Mouse (Mus musculus): ENCODE measurements around the gene Atp6v1g2.

Atp6v1g2 gene

DNA sequence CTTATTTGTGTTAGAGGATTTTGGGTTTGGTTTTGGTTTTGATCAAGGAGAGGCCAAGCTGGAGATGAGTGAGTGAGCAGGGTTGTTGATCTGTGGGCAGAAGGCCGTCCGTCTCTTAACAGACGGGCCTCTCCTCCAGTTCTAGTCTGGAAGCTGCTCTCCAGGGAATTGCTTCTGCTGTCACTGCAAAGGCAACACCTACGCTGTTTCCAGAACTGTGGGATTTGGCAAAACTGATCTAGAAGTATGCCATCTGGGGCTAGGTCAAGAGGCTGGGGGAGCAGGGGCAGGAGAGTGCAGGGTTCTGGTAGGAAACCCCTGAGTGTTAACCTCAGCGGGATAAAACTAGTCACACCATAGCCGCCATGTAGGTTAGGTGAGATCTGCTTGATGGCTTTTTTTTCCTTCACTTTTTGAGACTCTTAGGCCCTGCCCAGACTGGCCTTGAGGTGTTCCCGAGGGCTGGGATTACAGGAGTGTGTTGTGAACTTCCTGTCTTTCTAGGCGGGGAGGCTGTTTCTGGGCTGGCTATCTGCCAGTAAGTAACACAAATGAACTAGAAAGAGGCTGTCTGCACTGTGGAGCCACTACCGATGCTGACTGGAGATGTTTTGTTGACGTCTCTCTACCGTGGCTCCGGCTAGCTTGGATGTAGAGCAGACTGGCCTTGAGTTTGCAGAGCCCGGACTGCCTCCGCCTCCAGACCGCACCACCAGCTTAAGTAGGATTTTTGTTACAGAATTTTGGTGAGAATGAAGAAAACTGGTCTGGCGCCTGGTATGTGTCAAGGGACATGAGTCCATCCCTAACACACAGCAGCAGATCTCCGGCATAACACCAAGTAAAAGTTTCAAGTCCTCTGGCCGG is at the start of gene Atp6v1g2:
TSS of gene Atp6v1g2 (plus strand) at position 547 of the 867 bp plus-strand sequence.
- DNase-seq (ENCODE audit: low spot score in 2 of 2), result peak in 1 of 2 experiments; percentile 56

DNA sequence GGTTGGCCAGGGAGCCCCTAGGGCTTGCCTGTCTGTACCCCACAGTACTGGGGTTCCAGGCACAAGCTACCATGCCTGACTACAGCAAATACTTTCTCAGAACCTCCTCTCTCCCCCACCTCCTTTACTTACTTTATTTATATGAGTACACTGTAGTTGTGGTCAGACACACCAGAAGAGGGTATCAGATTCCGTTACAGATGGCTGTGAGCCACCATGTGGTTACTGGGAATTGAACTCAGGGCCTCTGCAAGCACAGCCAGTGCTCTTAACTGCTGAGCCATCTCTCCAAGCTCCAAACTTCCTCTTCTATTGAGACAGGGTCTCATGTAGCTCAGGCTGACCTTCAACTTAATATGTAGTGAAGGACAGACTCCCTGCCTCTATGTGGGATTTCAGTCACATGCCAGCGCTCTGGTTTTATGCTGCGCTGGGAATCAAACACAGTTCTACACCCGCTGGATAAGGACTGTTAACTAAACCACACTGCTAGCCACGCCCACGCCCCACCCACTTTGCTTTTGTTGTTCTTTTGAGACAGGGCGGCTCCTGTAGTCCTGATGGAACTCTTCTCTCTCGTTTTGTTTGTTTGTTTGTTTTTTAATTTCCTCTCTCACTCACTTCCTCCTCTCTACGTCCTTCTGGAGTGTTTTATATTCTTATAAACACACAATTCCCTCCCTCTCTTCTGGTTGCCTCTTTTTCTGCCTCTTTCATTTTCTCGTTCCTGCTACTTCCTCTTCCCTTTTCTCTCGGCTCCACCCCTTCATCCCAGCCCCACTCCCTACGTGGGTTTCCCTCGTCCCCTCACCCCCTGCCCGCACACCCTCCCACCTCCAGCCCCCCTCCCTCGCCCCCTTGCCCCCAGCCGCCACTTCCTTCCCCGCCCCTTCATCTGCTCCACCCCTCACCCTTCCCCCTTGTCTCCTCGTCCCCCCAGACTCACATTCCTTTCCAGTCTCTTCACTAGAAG is 47.5 kb upstream of the Atp6v1g2 start:
- DNase-seq (ENCODE audit: low spot score in 2 of 2), result peak; percentile 74 to 81

DNA sequence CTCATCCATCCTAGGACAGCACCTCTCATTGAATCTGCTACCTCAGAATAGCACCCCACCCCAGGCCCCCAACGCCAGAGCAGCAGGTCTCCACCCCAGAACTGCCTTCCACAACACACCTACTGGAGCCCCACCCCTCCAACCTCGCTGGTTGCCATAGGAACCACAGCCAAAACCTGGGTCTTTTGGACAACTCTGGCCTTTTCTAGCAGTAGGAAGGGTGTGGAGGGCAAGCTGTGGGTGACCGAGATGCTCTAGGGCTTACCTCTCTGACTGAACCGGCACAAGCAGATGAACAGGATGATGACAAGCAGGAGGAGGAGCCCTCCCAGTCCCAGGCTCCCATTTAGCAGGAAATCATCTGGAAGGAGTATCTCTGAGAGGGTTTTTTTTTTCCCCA is 46.8 kb upstream of the Atp6v1g2 start:
- peak; percentile 63 to 73 for DNase-seq (ENCODE audit: low spot score in 2 of 2)

DNA sequence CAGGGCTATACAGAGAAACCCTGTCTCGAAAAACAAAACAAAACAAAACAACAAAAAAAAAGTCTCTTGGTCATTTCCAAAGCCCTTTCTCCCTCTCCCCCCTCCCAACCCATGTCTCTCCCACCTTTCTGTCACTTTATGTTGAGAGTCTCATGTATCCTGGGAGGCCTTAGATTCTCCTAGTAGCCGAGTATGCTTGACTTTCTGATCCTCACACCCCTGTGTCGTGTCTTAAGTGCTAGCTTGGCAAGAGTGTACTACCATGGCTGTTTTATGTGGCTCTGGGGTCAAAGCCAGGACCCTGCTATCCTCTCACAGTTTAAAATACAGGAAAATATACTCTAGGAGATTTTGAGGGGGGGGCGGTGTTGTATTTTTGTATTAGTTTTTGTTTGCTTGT is 46.1 kb upstream of the Atp6v1g2 start:
- DNase-seq (ENCODE audit: low spot score in 2 of 2), result no peak

DNA sequence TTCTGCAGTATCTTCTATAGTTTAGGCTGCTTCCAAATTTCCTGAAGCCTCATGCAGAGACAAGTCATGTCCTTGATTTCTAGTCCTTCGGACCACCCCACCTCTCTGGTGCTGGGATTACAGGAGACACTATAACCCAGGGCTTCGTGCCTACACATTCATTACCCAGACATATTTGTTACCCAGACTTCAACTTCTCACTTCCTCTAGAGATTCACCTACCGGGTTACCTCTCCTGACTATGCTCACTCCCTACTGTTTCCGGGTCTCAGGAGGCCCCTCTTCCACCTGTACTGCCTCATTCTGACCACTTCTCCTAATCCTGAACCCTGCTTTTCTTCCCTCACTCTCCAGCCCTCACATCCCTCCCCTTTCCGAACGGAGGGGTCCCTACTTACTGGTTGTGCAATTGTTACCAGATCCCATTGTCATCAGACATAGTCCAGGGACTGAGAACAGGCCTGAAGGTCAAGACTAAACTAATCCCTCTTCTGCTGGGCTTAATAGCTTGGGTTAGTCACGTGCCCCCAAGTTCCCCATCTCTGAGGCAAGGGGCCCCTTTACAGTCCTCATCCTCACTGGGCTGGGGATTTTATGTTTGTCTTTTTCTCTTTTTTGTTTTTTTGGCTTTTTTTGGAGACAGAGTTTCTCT is 45.4 kb upstream of the Atp6v1g2 start, which contains the start of gene Lst1:
TSS of gene Lst1 (minus strand) at position 481 of the 652 bp plus-strand sequence.
- DNase-seq (ENCODE audit: low spot score in 2 of 2), result no peak

DNA sequence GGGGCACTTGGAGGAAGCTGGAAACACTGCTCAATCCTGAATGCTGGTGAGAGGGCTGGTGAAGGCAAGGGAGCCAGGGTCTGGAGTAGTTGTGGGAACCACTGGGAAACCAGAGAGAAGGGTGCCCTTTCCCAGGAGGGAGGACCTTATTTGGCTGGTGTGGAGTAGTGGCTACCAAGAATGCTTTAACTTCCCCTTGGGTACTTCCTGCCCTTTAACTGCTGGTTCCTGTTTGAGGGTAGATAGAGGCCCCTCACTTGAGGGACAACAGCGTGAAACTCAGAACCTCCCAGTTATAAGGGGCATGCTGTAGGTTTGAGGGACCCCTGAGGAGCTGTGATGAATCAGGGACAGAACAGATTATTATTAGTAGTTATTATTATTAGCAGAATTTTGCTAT is 44.3 kb upstream of the Atp6v1g2 start:
- no peak for DNase-seq (ENCODE audit: low spot score in 2 of 2)

DNA sequence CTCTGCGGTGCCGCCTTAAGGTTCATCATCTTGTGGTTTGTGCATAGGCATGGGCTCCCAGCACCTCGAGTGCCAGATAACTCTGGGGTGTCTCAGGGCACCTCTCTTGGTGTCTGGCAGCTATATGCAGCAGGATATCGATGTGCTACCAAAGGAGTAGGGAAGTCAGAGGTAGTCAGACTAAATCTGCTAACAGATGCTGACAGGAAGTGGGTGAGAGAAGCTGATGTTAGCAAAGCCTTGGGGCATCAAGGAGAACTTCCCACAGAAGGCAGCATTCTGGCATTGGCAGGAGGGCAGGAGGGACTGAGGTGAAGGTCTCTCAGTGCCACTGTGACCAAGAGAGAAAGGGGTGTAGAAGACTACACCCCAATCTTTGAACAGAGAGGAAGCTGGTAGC is 43.4 kb upstream of the Atp6v1g2 start:
- DNase-seq (ENCODE audit: low spot score in 2 of 2), result peak; percentile 61 to 63

DNA sequence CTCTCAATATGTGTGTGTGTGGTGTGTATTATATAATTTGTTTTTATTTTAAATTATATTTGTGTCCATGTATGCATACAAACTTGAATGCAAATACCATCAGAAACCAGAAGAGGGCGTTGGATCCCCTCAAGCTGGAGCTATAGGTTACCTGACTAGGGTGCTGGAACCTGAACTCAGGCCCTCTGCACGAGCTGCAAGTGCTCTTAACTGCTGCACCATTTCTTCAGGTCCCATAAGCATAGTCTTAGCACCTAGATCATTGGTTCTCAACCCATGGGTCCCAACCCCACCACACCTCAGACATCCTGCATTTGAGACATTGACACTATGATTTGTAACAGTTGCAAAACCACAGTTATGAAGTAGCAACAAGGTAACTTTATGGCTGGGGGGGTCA is 41.7 kb upstream of the Atp6v1g2 start:
- DNase-seq (ENCODE audit: low spot score in 2 of 2), result no peak

DNA sequence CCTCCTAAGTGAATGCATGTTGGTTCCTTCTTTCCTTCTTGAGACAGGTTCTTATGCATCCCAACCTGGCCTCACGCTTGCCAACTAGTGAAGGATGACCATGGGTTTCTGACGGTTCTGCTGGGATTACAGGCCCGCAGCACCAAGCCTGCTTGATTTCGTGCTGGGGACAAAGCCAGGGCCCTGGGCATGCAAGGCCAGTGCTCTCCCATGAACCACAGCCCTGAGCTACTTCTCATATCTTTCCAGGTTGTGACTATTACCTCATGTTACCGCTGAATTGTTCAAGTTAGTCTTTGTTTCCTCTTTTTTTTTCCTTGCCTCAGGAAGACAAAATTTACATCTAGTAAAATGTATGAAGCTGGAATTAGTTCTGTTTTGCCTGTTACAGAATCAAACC is 40.5 kb upstream of the Atp6v1g2 start:
- DNase-seq (ENCODE audit: low spot score in 2 of 2), result no peak

DNA sequence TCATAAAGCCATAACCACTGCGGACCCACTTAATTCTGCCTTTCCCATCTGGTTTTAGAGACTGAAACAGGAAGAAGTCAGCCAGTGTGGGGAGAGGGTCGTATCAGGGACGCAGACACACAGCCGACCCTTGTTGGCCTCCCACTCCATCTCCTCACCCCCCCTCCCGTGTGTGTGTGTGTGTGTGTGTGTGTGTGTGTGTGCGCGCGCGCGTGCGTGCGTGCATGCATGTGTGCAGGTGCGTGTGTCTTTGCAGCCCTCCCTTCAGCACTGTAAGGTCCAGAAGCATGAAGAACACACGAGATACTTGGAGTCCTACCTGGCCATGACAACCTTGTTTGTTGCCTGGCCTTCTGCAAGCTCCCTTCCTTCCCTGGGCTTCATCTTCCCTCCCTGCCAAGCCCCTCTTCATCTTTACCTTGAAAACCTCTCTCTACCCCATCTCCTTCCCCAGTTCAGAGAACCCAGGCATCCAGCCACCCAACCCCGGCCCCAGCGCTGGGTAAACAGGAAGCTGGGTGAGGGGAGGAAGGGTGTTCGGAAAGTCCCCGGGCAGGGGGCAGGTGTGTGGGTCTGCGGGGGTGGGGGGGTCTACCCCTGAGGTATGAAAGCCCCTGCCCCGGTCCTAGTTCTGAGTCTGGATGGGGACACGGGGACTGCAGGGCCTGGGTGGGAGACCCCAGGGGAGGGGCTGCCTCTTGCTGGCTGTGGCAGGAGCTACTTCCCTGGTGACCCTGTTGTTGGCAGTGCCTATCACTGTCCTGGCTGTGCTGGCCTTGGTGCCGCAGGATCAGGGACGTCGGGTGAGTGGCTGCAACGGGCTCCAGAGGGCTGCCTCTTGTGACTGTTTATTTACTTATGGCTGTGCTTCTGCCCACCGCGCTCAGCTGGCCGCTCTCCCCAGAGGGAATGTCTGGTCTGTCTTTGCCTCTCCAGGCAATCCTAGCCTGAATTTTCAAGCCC is 39.3 kb upstream of the Atp6v1g2 start, which contains the start of gene Ltb:
TSS of gene Ltb (plus strand) at position 559 of the 963 bp plus-strand sequence.
- peak; percentile 66 to 81 for DNase-seq (ENCODE audit: low spot score in 2 of 2)

DNA sequence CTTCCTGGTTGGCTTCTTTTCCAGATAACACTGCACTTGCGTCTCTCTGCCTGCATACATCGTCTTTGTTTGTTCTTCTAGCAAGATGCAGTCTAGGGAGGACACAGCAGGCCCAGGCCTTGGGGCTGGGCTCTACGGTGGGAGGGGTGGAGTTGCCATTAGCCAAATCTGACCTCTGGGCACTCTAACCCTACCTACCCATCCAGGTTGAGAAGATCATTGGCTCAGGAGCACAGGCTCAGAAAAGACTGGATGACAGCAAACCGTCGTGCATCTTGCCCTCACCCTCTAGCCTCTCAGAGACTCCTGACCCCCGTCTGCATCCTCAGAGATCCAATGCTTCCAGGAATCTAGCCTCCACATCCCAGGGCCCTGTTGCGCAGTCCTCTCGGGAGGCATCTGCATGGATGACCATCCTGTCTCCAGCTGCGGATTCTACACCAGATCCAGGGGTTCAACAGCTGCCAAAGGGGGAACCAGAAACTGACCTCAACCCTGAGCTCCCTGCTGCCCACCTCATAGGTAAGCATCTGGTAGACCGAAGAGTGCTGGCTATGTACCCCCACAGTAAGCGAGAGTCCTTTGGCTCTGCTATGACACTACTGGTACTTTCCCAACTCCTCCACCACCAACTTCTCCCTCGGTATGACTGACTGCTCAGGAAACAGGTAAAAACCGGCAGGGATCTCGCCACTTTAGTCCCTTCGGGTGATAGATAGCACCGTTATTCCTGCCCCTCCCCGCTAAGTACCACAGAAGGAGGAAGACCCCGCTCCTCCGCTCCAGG is 38.4 kb upstream of the Atp6v1g2 start:
- DNase-seq (ENCODE audit: low spot score in 2 of 2), result no peak

DNA sequence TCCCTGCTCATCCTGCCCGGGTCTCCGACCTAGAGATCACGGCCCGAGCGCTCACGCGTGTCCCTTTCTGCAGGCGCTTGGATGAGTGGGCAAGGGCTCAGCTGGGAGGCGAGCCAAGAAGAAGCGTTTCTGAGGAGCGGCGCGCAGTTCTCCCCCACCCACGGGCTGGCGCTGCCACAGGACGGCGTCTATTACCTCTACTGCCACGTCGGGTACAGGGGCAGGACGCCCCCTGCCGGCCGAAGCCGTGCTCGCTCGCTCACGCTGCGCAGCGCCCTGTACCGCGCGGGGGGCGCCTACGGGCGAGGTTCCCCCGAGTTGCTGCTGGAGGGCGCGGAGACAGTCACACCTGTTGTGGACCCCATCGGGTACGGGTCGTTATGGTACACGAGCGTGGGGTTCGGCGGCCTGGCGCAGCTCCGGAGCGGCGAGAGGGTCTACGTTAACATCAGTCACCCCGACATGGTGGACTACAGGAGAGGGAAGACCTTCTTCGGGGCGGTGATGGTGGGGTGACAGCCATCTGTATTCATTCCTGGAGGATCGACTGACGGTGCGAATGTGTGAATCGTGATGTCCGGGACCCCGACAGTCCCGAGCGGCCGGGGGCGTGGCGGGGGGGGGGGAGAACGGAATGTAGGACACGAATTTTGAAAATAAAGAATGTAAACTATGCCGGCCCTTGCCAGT is 37.7 kb upstream of the Atp6v1g2 start:
- DNase-seq (ENCODE audit: low spot score in 2 of 2), result peak; percentile 83 to 91

DNA sequence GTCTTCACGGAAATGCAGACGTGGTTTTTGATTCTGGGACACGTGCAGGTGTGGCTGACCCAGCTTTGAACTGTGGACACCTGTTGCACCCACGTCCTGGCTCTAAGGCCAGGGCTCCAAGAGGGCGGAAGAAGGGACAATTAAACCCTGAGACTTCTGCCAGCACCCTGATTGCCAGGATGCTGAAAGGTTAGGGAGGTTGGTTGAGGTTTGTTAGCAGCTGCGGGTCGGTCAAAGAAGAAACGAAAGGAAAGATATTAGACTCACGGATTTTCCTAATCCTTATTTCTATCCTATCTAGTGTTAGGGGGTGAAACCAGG is 37.2 kb upstream of the Atp6v1g2 start:
- DNase-seq (ENCODE audit: low spot score in 2 of 2), result no peak

DNA sequence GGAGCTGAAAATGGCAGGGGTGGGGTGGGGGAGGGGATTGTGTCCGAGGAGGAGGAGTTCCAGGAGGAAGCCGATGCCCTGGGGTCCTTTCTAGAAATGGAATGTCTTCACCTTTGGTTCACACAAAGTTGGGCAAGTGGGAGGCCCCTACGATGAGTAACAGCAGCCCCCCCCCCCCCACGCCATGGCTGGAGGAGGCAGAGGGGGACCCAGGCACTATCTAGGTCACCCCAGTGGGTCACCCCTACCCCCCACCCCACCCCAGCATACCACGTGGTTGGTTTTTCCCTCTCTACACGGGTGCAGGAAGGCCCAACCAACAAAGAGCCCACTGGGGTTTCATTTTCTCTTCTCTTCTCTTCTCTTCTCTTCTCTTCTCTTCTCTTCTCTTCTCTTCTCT is 36.3 kb upstream of the Atp6v1g2 start:
- no peak for DNase-seq (ENCODE audit: low spot score in 2 of 2)

DNA sequence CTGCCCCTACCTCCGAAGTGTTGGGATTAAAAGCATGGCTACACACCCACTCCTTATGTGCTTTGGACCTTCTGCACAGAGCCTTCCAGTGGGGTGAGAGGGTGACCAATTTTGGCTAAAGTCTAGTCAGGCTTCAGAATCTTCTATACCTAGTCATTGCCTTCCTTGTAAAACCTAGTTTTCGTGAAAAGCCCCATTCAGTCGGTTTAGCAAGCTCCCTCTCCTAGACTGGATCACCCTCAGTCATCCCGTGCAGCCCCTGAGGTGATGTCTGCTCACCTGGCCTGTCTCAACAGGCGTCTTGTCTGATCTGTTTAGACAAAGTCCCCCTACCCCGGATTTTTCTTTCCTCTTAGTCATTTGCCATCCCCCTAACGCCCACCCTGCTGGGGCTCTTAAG is 35.4 kb upstream of the Atp6v1g2 start:
- DNase-seq (ENCODE audit: low spot score in 2 of 2), result no peak

DNA sequence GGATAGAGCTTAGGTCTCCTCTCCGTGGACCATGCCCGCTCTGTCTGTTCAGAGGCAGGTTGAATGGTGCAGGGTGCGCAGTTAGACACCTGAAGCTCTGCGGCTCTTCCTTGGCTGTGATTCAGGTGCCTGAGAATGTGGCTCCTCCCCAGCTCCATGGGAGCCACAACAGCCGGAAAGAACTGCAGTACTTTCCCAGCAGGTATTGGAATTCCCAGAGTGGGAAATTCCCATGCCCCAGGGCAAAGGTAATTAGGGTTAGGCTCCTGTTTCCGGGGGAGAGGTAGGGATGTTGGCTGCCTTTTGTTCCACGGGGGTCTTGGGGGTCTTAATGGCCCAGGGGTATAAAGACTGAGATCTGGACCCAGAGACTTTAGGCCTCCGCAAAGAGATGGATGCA is 34.5 kb upstream of the Atp6v1g2 start:
- no peak for DNase-seq (ENCODE audit: low spot score in 2 of 2)

DNA sequence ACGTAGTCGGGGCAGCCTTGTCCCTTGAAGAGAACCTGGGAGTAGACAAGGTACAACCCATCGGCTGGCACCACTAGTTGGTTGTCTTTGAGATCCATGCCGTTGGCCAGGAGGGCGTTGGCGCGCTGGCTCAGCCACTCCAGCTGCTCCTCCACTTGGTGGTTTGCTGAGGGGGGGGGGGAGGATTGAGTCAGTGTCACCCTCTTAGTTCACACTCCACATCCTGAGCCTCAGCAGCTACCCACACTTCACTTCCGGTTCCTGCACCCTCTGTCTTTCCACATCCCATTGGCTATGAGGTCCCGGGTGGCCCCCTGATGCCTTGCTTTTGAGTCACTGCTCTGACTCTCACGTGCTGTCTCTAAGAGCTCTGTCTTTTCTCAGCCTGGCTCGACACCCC is 33.1 kb upstream of the Atp6v1g2 start:
- DNase-seq (ENCODE audit: low spot score in 2 of 2), result peak; percentile 88 to 89

DNA sequence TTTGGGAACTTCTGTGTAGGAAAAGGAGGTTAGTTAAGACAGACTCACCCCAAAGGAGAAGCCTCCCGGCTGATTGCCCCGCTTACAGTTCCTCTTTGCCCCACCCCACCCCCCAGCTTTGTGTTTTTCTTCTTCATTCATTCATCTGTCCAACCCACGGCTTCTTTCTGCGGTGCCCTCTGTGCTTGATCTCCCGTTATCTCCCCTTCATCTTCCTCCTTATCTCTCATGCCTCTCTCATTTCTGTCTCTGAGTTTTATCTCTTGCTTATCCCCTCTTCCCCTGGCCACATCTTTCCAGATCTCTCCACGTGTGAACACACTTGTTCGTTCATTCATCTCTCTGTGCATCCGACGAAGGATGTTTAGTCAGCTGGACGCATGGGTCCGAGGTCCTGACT is 32.3 kb upstream of the Atp6v1g2 start:
- DNase-seq (ENCODE audit: low spot score in 2 of 2), result no peak

DNA sequence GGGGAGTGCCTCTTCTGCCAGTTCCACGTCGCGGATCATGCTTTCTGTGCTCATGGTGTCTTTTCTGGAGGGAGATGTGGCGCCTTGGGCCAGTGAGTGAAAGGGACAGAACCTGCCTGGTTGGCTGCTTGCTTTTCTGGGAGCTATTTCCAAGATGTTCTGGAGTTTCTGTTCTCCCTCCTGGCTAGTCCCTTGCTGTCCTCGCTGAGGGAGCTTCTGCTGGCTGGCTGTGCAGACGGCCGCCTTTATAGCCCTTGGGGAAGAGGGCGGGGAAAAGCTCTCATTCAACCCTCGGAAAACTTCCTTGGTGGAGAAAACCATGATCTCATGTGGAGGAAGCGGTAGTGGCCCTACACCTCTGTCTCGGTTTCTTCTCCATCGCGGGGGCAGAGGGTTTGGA is 31.7 kb upstream of the Atp6v1g2 start, which contains the start of gene Tnf:
TSS of gene Tnf (minus strand) at position 221 of the 400 bp plus-strand sequence.
- DNase-seq (ENCODE audit: low spot score in 2 of 2), result peak in 1 of 2 experiments; percentile 64
